Mouse (Mus musculus) heart, adult 2 months (tissue): ENCODE measurements around the gene Clstn3. TPM values are rescaled to one million over a fixed set of nuclear protein-coding genes. Genes with fewer than 3 reads are reported as not detected.
A peak's percentile ranks its signal among the peaks of the same experiment; 100 is the strongest.

Experiments
- DNase-seq, 2 experiments: peaks; one replicate each; pipeline ENCODE4 v3.0.0; 2021
- H3K27ac ChIP-seq: fragments of 200-600 bp; 2 replicates; pipeline ENCODE4 v1.8.1; 2022
- H3K27me3 ChIP-seq: fragments of 200-500 bp; 2 replicates; pipeline ENCODE4 v1.6.1; 2012; ENCODE audit warnings: mild to moderate bottlenecking, low read length, inconsistent platforms, mixed read lengths; ENCODE audit not compliant: control insufficient read depth, insufficient read depth
- H3K36me3 ChIP-seq: fragments of 200-500 bp; 2 replicates; pipeline ENCODE4 v1.6.1; 2012; ENCODE audit warnings: low read length, inconsistent platforms; ENCODE audit not compliant: control insufficient read depth, insufficient read depth
- H3K4me1 ChIP-seq: fragments of 200-500 bp; 2 replicates; pipeline ENCODE4 v1.6.1; 2011; ENCODE audit warnings: low read length; ENCODE audit not compliant: control insufficient read depth, insufficient read depth
- H3K4me3 ChIP-seq: fragments of 200-600 bp; 2 replicates; pipeline ENCODE4 v1.8.1; 2022
- H3K79me2 ChIP-seq: fragments of 200-500 bp; replicated peaks from 2 replicates; pipeline ENCODE4 v1.6.1; 2012; ENCODE audit warnings: mild to moderate bottlenecking, inconsistent platforms, low read length, moderate library complexity, mixed read lengths; ENCODE audit not compliant: control insufficient read depth, insufficient read depth
- H3K9ac ChIP-seq: fragments of 200-500 bp; 2 replicates; pipeline ENCODE4 v1.6.1; 2012; ENCODE audit warnings: low read depth, mild to moderate bottlenecking, control low read depth, inconsistent platforms, low read length, mixed read lengths
- CTCF ChIP-seq: fragments of 200-600 bp; IDR thresholded peaks from 2 replicates; pipeline ENCODE4 v1.8.1; 2022; ENCODE audit warnings: antibody characterized with exemption, mild to moderate bottlenecking, moderate library complexity
- EP300 ChIP-seq: fragments of 200-500 bp; IDR thresholded peaks from 2 replicates; pipeline ENCODE4 v1.6.1; 2011; ENCODE audit warnings: low read depth, low read length, control low read depth; ENCODE audit not compliant: insufficient read depth
- POLR2A ChIP-seq: fragments of 200-500 bp; IDR thresholded peaks from 2 replicates; pipeline ENCODE4 v1.6.1; 2011; ENCODE audit warnings: mild to moderate bottlenecking, low read depth, low read length, control low read depth; ENCODE audit not compliant: insufficient read depth
- WGBS: fragments of 180-500 bp; shearing (Covaris S2); methylation state at CpG from one replicate; pipeline ENCODE4 v1.1.7; 2018; 5-methylcytosine and 5-hydroxymethylcytosine counted together
- intact Hi-C: fragments of 180-260 bp; cut with DNase I; formaldehyde crosslinking; loops from one replicate; pipeline ENCODE4 v1.15.1; 2025
- polyA plus RNA-seq: library from polyadenylated mRNA; depleted of rRNA; stranded (reverse); fragments of >200 nt; gene quantifications from 2 replicates; pipeline ENCODE4 v1.2.3, GENCODE M21; 2012
- total RNA-seq, 2 experiments: library from RNA; stranded (reverse); gene quantifications; 2 replicates each; pipeline ENCODE4 v1.2.3; 2021

Clstn3 gene
- total and polyA plus RNA-seq, 3 experiments = 1.4 to 11.8 (median 1.9) TPM

GRCm38 (mm10) chr6:124492842-124493561, 28.4 kb upstream of the Clstn3 start, which contains the start of gene C1rl:
Gene C1rl, plus strand, starts transcription at chr6:124493113.
- H3K27ac ChIP-seq = peak within 1 kb of the TSS; percentile 67
- H3K4me3 ChIP-seq = no peak within 1 kb of the TSS
- no peaks in the 10 kb centered on the region for H3K27me3 ChIP-seq
- no peaks in the 10 kb centered on the region for H3K36me3 ChIP-seq
- peak; percentile 38; the same call in 1 of the 2 replicates for TF ChIP-seq EP300
- TF ChIP-seq POLR2A = 0 out of 2 replicates have a peak, but pooled peaks have one; percentile 18
- peak; percentile 86 for TF ChIP-seq CTCF
- H3K9ac ChIP-seq = no peak within 1 kb of the TSS
- DNase-seq = peak; percentile 81 to 88
- no peaks in the 10 kb centered on the region for H3K79me2 ChIP-seq
- 0 out of 2 replicates have a peak, but pooled peaks cover 3% of the 10 kb centered on the region for H3K4me1 ChIP-seq
- 28% methylated on average over 4 of the region's 4 CpGs for WGBS
- intact Hi-C loops = loop anchor here (5.0 kb wide), 2 partner anchors 49 to 264 kb away; partner anchors contain the start of genes Atn1, C1s1 and Gm45234

GRCm38 (mm10) chr6:124491427-124491826, 26.8 kb upstream of the Clstn3 start:
- Histone ChIP-seq H3K9ac (no peak overlapping the region), H3K4me3 (no peak overlapping the region), H3K27me3 (no peaks in the 10 kb centered on the region), H3K36me3 (no peaks in the 10 kb centered on the region), H3K4me1 (0 out of 2 replicates have a peak, but pooled peaks cover 3% of the 10 kb centered on the region), H3K27ac (no peak overlapping the region), H3K79me2 (no peaks in the 10 kb centered on the region)
- DNase-seq = no peak
- 82% methylated on average over 6 of the region's 6 CpGs for WGBS
- no peak for TF ChIP-seq CTCF
- no peak for TF ChIP-seq EP300
- no peak for TF ChIP-seq POLR2A
- intact Hi-C loops = loop anchor here (5.0 kb wide), 2 partner anchors 51 to 266 kb away; partner anchors contain the start of genes Atn1, C1s1 and Gm45234

DNA sequence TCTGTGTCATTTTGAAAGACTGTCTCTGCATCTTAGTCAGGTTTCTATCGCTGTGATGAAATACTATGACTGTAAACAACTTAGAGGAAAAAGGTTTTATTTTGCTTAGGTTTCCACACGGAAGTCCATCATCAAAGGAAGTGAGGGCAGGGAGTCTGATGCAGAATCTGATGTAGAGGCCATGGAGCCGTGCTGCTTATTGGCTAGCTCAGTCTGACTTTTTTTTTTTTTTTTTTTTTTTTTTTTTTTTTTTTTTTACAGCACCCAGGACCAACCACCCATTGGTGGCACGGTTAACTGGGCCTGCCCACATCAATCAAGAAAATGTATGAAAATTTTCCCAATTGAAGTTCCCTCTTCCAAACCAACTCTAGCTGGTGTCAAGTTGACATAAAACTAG, 24.4 kb upstream of the Clstn3 start:
- no peaks in the 10 kb centered on the region for H3K79me2 ChIP-seq
- no peak for DNase-seq
- no peak overlapping the region for H3K27ac ChIP-seq
- 0 out of 2 replicates have a peak, but pooled peaks cover 3% of the 10 kb centered on the region for H3K4me1 ChIP-seq
- no peak overlapping the region for H3K4me3 ChIP-seq
- WGBS = 69% methylated on average over 4 of the region's 4 CpGs
- TF ChIP-seq EP300 = no peak
- TF ChIP-seq CTCF = no peak
- no peak for TF ChIP-seq POLR2A
- H3K9ac ChIP-seq = no peak overlapping the region
- no peaks in the 10 kb centered on the region for H3K27me3 ChIP-seq
- intact Hi-C loops = no loop called here
- H3K36me3 ChIP-seq = no peaks in the 10 kb centered on the region

DNA sequence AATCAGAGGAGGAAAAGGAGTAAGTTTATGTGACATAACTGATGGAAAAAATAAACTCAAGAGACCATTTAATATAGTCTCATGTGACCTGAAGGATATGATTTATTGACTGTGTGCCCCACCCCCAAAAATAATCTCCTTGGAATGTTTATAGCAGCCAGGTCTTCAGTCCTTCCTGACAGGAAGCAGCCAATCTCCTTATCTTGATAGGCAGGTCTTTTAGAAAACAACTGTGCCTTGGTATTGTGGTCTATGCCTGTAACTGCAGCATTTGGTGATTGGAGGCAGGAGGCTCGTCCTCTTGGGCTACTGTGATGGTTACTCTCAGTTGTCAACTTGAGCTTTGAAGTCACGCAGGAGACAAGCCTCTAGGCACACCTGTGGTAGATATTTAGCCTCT, 22.9 kb upstream of the Clstn3 start:
- Histone ChIP-seq H3K4me3 (no peak overlapping the region), H3K79me2 (no peaks in the 10 kb centered on the region), H3K4me1 (no peaks in the 10 kb centered on the region), H3K27ac (no peak overlapping the region), H3K36me3 (no peaks in the 10 kb centered on the region), H3K27me3 (no peaks in the 10 kb centered on the region), H3K9ac (no peak overlapping the region)
- WGBS = 38% methylated on average over 2 of the region's 2 CpGs
- no peak for TF ChIP-seq EP300
- TF ChIP-seq POLR2A = no peak
- no peak for TF ChIP-seq CTCF
- intact Hi-C loops = no loop called here
- DNase-seq = no peak

DNA sequence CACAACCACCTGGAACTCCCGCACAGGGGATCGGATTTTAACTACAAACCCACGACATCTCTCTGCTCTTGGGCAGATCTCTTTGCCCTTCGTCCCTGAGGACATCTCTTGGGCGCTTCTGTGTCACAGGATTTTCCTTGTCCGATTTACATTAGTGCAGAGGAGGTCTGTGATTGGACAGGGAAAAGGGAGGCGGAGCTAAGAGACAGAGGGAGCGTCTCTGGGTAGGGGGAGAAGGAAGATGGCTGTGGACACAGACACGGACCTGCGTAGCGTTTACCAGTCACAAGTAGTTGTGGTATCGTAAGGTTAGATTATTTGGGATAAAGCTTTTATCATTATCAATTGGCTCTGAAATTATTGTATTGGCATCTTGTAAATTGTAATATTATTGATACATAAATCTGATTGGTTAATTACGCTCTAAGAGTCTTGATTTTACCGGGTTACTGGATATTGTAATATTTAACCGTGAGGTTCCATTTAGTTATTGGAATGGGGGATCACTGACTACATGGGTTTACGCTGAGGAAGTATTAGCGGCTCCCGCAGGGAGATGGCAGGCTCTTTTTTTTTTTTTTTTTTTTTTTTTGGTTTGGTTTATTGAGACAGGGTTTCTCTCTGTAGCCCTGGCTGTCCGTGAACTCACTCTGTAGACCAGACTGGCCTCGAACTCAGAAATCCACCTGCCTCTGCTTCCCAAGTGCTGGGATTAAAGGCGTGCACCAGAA, 21.0 kb upstream of the Clstn3 start:
- intact Hi-C loops = no loop called here
- Histone ChIP-seq H3K79me2 (no peaks in the 10 kb centered on the region), H3K9ac (no peak overlapping the region), H3K36me3 (no peaks in the 10 kb centered on the region), H3K4me1 (no peaks in the 10 kb centered on the region), H3K27ac (no peak overlapping the region), H3K4me3 (no peak overlapping the region), H3K27me3 (no peaks in the 10 kb centered on the region)
- no peak for TF ChIP-seq POLR2A
- TF ChIP-seq CTCF = no peak
- no peak for TF ChIP-seq EP300
- DNase-seq = no peak
- 37% methylated on average over 21 of the region's 21 CpGs for WGBS
